Mouse (Mus musculus) CD4-positive, CD25-positive, alpha-beta regulatory T cell, adult 9 weeks (primary cell): ENCODE results near the gene Cyp4f16. TPM values are rescaled to one million over a fixed set of nuclear protein-coding genes. Genes with fewer than 3 reads are reported as not detected.

Source experiments
- polyA plus RNA-seq: library from polyadenylated mRNA; unstranded; fragments of 100-300 nt; shearing (Covaris generic); gene quantifications from one replicate; pipeline ENCODE4 v1.2.1, GENCODE M21; 2017

Cyp4f16 gene
- polyA plus RNA-seq: 14.6 TPM

DNA sequence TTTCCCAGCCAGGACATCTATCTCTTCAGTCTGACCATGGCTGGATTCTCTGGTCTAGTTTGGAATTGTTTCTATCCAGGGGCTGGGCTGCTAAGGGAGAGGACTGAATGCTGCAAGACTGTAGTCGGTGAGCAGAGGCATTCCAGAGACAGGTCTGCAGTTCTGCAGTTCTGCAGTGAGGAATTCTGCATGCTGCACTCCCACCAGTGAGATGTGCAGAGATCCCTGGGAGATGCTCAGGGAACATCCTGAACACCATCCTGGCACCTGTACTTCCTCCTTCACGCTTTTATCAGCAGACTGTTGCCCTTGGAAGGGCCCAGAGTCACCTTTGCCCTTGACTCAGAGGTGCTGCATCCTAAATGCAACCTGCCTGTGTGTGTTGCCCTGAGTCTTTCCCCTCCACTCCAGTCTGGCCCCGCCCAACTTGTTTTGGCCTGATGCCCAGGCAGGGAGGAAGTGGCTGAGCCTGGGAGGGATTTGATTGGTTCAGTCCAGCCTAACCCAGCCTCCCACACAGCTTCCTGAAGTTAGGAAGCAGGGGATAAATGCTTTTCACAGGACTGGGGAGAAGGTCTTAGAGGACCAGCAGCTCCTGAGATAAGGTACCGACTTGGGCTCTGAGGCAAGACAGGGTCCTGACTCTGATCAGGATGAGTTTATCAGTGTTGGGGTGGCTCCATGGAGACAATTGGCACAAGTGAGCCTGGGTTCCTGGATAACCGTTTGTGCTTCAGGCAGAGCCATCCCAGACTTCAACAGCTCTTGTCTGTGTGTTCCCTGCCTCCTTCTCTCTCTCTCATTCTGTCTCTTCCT, at the start of gene Cyp4f16:
Gene Cyp4f16 (plus strand): TSS at position 508 of the 816 bp plus-strand sequence.

GRCm38 (mm10) chr17:32505851-32506728, 30.3 kb upstream of the Cyp4f16 start, which contains the start of gene Cyp4f17:
Cyp4f17 (plus strand) TSS chr17:32506050.

Other genes with a start within 250 kb of the Cyp4f16 start
- 296 TPM for gene Akap8, start 215.3 kb upstream of the Cyp4f16 start, polyA plus RNA-seq
- 263 TPM for gene Akap8l, start 186.0 kb upstream of the Cyp4f16 start, polyA plus RNA-seq
- gene Wiz, start 147.1 kb upstream of the Cyp4f16 start, polyA plus RNA-seq: 19.5 TPM
- 83.5 TPM for gene Rasal3, start 133.0 kb upstream of the Cyp4f16 start, polyA plus RNA-seq
- 88.1 TPM for gene Pglyrp2, start 112.4 kb upstream of the Cyp4f16 start, polyA plus RNA-seq
- gene Cyp4f39, start 83.8 kb upstream of the Cyp4f16 start, polyA plus RNA-seq: 0.74 TPM
- 5.0 TPM for gene Cyp4f17, start 30.5 kb upstream of the Cyp4f16 start, polyA plus RNA-seq
- not detected for gene Cyp4f37, start 84.8 kb downstream of the Cyp4f16 start, polyA plus RNA-seq
- gene Cyp4f40, start 122.3 kb downstream of the Cyp4f16 start, polyA plus RNA-seq: not detected
- gene Cyp4f15, start 149.1 kb downstream of the Cyp4f16 start, polyA plus RNA-seq: not detected